Mouse (Mus musculus) lung, adult 2 months (tissue): Measurements from ENCODE around the gene Mvp.

ENCODE experiments used
- CTCF ChIP-seq: fragments of 200-500 bp; IDR thresholded peaks from 2 replicates; pipeline ENCODE4 v1.5.1; 2011; ENCODE audit warnings: mild to moderate bottlenecking, low read length, control low read depth; ENCODE audit not compliant: insufficient read depth
- POLR2A ChIP-seq: fragments of 200-500 bp; IDR thresholded peaks from 2 replicates; pipeline ENCODE4 v1.6.1; 2011; ENCODE audit warnings: low read depth, mild to moderate bottlenecking, control low read depth, low read length, borderline replicate concordance; ENCODE audit errors: extremely low read depth

GRCm38 (mm10) chr7:126981601-126982000 is 32.8 kb downstream of the Mvp start:
- TF ChIP-seq POLR2A (no peak), CTCF (no peak)
